Mouse (Mus musculus) embryonic facial prominence, embryonic 13.5 days (tissue): ENCODE data around the gene Prpsap1. TPM values are rescaled to one million over a fixed set of nuclear protein-coding genes. Genes with fewer than 3 reads are reported as not detected.

Experiments used
- ATAC-seq: fragments of 200-750 bp; cut with Nextera tagmentation; 2 replicates; pipeline ENCODE4 v1.8.0; 2017; ENCODE audit warnings: low read depth; ENCODE audit not compliant: insufficient number of reproducible peaks, insufficient read depth, low FRiP score, low TSS enrichment
- H3K27ac ChIP-seq: fragments of 300-500 bp; sonication (generic); 2 replicates; pipeline ENCODE4 v1.5.1; 2015; ENCODE audit warnings: moderate library complexity, mild to moderate bottlenecking, inconsistent platforms
- H3K27me3 ChIP-seq: fragments of 300-500 bp; sonication (generic); 2 replicates; pipeline ENCODE4 v1.6.1; 2015; ENCODE audit warnings: mild to moderate bottlenecking, inconsistent platforms
- H3K36me3 ChIP-seq: fragments of 300-500 bp; sonication (generic); 2 replicates; pipeline ENCODE4 v1.6.1; 2015; ENCODE audit warnings: mild to moderate bottlenecking, inconsistent platforms
- H3K4me1 ChIP-seq: fragments of 300-500 bp; sonication (generic); 2 replicates; pipeline ENCODE4 v1.6.1; 2015; ENCODE audit warnings: inconsistent platforms
- H3K4me2 ChIP-seq: fragments of 300-500 bp; sonication (generic); 2 replicates; pipeline ENCODE4 v1.6.1; 2015; ENCODE audit warnings: moderate library complexity, mild to moderate bottlenecking, inconsistent platforms
- H3K4me3 ChIP-seq: fragments of 300-500 bp; sonication (generic); 2 replicates; pipeline ENCODE4 v1.5.1; 2015; ENCODE audit warnings: mild to moderate bottlenecking, inconsistent platforms
- H3K9ac ChIP-seq: fragments of 300-500 bp; sonication (generic); 2 replicates; pipeline ENCODE4 v1.6.1; 2015; ENCODE audit warnings: mild to moderate bottlenecking, inconsistent platforms
- H3K9me3 ChIP-seq: fragments of 300-500 bp; sonication (generic); 2 replicates; pipeline ENCODE4 v1.6.1; 2016; ENCODE audit warnings: inconsistent platforms
- WGBS: fragments of 180-500 bp; shearing (Covaris S2); methylation state at CpG from one replicate; pipeline ENCODE4 v1.1.7; 2015; ENCODE audit warnings: mixed read lengths; 5-methylcytosine and 5-hydroxymethylcytosine counted together
- polyA plus RNA-seq: library from polyadenylated mRNA; unstranded; fragments of >200 nt; fragmentation: Nextera tagmentation; extraction: Ambion mirVana; gene quantifications from 2 replicates; pipeline ENCODE4 v1.2.1, GENCODE M21; 2015

The Prpsap1 gene
- polyA plus RNA-seq = 186 and 193 TPM in 2 replicates

DNA sequence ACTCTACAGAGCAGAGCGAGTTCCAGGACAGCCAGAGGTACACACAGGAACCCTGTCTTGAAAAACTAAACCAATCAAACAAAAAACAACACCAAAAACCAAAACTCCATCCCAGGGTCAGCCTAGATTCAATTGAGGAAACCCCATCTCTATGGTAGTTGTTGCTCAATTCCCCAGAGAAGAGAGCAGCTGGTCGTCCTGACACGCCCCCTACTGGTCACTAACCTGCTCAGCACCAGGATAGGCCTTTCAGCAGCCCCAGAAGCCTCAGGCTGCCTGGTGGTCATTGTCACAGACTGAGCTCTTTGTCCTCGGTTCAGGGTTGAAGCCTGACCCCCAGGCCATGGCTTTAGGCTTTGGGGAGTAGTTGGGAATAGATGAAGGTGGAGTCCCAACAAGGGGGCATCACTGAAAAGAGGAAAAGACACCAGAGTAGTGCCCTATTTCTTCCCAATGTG is at the start of gene Prpsap1:
TSS of gene Prpsap1 (minus strand) at position 408 of the 458 bp plus-strand sequence.
- no peaks in the 10 kb centered on the region for H3K36me3 ChIP-seq
- H3K4me1 ChIP-seq = peaks cover 17% of the 10 kb centered on the region
- H3K4me3 ChIP-seq = no peak within 1 kb of the TSS
- WGBS = 21% methylated on average over 4 of the region's 4 CpGs
- no peaks in the 10 kb centered on the region for H3K9me3 ChIP-seq
- ATAC-seq = no peak
- 0 out of 2 replicates have a peak within 1 kb of the TSS, but pooled peaks have one; percentile 27 for H3K9ac ChIP-seq
- H3K27me3 ChIP-seq = no peaks in the 10 kb centered on the region
- no peak within 1 kb of the TSS for H3K4me2 ChIP-seq
- no peak within 1 kb of the TSS for H3K27ac ChIP-seq

DNA sequence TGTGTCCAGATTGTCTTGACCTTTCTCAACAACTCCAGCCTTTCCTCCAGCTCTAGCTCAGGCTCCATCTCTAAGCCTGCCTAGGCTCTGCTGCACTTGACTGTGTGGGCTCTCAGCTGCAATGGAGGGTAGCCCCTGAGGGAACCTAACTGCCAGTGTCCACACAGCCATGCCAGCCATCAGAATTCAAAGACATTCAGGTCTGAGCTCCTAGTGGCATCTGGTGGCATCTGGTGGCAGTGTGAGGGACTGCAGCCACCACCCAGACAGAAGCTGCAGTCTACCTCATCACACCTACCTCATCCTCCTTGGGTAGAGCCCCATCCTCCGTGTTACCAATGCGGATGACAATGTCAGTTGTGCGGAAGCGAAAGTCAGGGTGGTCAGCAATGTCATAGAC is 49.1 kb upstream of the Prpsap1 start:
- Histone ChIP-seq H3K27ac (no peak overlapping the region), H3K36me3 (peaks cover 99% of the 10 kb centered on the region), H3K27me3 (no peaks in the 10 kb centered on the region), H3K4me2 (no peak overlapping the region), H3K9ac (no peak overlapping the region), H3K4me1 (no peaks in the 10 kb centered on the region), H3K4me3 (no peak overlapping the region), H3K9me3 (no peaks in the 10 kb centered on the region)
- WGBS = 84% methylated on average over 4 of the region's 4 CpGs
- no peak for ATAC-seq

DNA sequence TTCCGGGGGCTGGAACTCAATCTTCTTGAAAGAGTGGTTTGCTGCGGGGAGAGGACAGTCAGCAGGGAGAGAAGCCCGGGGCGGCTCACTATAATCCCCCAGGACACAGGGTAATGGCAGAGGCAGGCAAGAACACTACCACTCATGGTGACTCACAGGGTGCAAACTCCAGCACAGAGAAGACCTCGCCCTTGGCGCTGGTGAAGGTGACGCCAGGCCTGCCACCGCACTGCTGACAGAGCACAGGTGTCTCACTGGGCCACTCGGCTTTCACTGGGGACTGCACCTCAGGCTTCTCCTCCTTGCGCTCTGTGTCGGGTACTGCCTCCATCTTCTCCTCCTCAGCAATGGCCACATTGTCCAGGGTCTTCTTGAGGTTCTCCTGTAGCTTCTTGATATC is 47.2 kb upstream of the Prpsap1 start:
- Histone ChIP-seq H3K4me3 (no peak overlapping the region), H3K27me3 (no peaks in the 10 kb centered on the region), H3K27ac (no peak overlapping the region), H3K4me1 (no peaks in the 10 kb centered on the region), H3K36me3 (peaks cover 91% of the 10 kb centered on the region), H3K4me2 (no peak overlapping the region), H3K9ac (no peak overlapping the region), H3K9me3 (no peaks in the 10 kb centered on the region)
- ATAC-seq = no peak
- 93% methylated on average over 11 of the region's 11 CpGs for WGBS

DNA sequence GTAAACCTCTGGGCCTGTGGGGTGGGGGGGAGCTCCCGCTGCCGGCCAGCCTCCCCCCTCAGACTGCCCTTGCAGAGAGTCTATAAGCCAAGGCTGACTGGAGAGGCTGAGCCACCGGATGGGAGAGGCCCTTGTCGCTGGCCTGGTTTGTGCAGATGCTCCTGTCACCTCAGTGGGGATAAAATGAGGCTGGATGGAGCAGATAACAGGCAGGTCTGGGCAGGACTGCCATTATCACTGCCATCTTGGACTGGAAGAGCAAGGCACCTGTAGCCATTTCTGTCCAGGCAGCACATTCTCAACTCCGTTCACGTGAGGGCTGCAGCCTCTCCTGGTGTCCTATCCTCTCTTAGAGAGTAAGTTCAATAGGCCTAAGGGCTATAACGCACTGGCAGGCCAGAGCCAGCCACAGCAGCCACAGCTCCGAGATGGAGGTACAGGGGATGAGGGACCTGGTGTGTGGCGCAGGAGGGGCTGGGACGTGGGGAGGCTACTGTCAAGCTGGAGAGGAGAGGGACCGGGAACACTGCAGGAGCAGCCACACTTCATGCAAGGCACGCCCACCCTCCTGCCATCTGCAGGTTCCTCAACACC is 44.2 kb upstream of the Prpsap1 start:
- Histone ChIP-seq H3K27me3 (peaks cover 16% of the 10 kb centered on the region), H3K4me1 (peaks cover 10% of the 10 kb centered on the region), H3K36me3 (peaks cover 62% of the 10 kb centered on the region), H3K4me2 (no peak overlapping the region), H3K4me3 (no peak overlapping the region), H3K9ac (no peak overlapping the region), H3K27ac (no peak overlapping the region), H3K9me3 (no peaks in the 10 kb centered on the region)
- 66% methylated on average over 12 of the region's 12 CpGs for WGBS
- no peak for ATAC-seq

DNA sequence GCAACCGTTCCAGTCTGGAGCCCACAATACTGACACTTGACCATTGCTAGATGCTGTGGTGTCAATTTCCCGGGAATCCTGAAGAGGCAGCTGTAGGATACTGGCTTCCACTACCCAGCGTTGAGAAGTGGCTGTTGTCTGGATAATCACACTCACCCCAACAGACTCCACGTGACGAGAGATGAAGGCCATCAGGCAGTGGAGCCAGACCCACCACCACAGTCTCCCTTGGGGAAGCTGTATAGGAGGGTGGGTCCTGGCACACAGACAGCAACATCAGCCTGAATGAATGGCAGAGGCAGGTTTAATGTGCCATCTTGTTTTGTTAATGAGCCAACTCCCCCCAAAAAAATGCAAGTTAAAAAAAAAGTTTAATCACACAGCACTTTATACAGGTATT is 43.4 kb upstream of the Prpsap1 start:
- Histone ChIP-seq H3K4me1 (peaks cover 17% of the 10 kb centered on the region), H3K4me3 (no peak overlapping the region), H3K9me3 (no peaks in the 10 kb centered on the region), H3K4me2 (no peak overlapping the region), H3K9ac (no peak overlapping the region), H3K36me3 (peaks cover 53% of the 10 kb centered on the region), H3K27ac (no peak overlapping the region), H3K27me3 (peaks cover 24% of the 10 kb centered on the region)
- 67% methylated on average over 5 of the region's 5 CpGs for WGBS
- ATAC-seq = no peak

DNA sequence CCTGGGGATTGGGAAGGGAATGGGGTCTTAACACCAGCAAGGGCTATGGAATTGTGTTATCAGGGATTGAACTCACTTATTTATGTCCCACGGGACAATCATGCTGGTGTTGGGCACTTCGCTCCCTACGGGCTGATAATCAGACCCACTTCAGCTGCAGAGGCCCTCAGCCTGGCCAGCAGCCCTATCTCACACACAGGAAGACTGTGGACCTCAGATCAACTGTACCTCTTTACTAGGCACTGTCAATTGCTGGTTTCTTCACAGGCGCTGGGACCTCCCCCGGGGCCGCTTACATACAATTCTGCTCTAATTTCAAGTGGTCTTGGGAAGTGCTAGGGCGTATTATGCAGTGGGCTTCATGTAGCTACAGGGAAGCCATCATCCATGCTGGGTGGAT is 42.7 kb upstream of the Prpsap1 start:
- H3K9me3 ChIP-seq = no peaks in the 10 kb centered on the region
- no peak overlapping the region for H3K4me3 ChIP-seq
- peaks cover 46% of the 10 kb centered on the region for H3K36me3 ChIP-seq
- H3K4me2 ChIP-seq = no peak overlapping the region
- no peak for ATAC-seq
- no peak overlapping the region for H3K9ac ChIP-seq
- 88% methylated on average over 7 of the region's 7 CpGs for WGBS
- peaks cover 31% of the 10 kb centered on the region for H3K27me3 ChIP-seq
- no peak overlapping the region for H3K27ac ChIP-seq
- peaks cover 24% of the 10 kb centered on the region for H3K4me1 ChIP-seq

DNA sequence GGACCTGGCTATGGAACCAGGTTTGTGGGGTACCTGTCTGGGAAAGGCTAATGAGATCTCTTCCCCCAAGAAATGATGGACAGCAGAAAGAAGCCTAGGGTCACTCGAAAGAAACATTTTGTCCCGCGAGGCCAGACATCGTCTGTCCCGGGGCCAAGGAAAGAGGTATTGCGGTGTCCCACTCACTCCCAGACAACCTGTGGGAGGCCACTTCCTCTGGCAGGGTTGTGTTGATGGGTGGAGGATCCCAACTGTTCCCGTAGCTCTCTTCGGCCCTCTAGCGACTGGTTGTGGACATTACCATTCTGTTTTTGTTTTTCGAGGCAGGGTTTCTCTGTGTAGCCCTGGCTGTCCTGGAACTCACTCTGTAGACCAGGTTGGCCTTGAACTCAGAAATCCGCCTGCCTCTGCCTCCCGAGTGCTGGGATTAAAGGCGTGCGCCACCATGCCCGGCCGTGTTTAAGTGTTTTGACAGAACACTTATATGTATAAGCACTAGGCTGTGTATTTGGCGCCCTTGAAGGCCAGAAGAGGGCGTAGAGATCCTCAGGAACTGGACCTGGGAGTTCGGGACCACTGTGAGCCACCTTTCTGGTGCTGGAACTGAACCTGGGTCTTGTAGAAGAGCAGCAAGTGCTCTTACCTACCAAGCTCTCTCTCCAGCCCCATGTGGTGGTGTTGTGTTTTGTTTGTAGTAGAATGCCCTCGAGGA is 40.3 kb upstream of the Prpsap1 start:
- H3K9ac ChIP-seq = peak overlapping the region; percentile 68
- no peak for ATAC-seq

DNA sequence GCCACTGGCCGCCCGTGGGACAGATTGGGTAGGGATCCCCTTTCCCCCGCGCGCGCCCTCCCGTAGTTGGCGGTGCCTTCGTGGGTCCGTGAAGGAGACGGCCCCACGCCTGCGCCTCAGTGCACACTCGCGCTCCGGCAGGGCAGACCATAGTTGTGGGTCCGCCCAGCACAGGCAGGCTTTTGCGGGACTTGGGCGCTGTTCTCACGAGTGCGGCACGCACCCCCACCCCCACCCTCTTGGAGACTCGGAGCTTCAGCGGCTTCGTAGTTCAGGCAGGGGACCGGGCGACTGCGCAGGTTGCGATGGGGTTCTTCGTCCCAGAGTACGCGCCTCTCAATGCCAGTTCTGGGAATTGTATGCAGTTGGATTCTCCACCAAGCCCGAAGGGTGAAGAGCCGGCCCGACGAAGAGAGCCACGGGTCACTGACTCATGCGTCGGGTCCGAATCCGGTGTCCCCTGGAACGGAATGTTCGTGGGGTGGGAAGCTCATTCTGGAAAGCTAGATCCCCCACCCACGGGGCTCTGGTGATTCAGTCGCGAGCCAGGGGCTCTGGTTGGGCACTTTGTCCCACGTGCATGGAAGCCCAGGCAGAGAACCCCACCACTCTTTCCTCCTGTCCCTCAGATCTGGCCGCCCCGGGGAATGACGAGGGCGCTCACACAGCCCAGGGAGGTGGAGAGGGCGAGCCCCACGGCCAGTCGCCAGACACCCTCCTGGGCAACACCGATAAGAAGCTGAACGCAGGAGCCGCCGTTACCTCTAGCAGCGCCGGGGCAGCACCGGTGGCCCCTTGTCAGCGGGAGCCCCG is 39.5 kb upstream of the Prpsap1 start:
- Histone ChIP-seq H3K27ac (no peak overlapping the region), H3K4me3 (peak overlapping the region; percentile 57), H3K9ac (peak overlapping the region; percentile 68), H3K4me1 (peaks cover 44% of the 10 kb centered on the region), H3K27me3 (peaks cover 53% of the 10 kb centered on the region), H3K36me3 (peaks cover 15% of the 10 kb centered on the region), H3K9me3 (no peaks in the 10 kb centered on the region), H3K4me2 (peak overlapping the region; percentile 98)
- peak; percentile 22 for ATAC-seq
- WGBS = under 1% methylated on average over 63 of the region's 63 CpGs

More for the DNA sequence above, 40.3 kb upstream of the Prpsap1 start:
- Histone ChIP-seq H3K27me3 (peaks cover 53% of the 10 kb centered on the region), H3K4me1 (peaks cover 44% of the 10 kb centered on the region), H3K4me3 (peak overlapping the region; percentile 57), H3K36me3 (peaks cover 22% of the 10 kb centered on the region), H3K4me2 (peak overlapping the region; percentile 98), H3K9me3 (no peaks in the 10 kb centered on the region), H3K27ac (no peak overlapping the region)
- WGBS = 16% methylated on average over 20 of the region's 20 CpGs

DNA sequence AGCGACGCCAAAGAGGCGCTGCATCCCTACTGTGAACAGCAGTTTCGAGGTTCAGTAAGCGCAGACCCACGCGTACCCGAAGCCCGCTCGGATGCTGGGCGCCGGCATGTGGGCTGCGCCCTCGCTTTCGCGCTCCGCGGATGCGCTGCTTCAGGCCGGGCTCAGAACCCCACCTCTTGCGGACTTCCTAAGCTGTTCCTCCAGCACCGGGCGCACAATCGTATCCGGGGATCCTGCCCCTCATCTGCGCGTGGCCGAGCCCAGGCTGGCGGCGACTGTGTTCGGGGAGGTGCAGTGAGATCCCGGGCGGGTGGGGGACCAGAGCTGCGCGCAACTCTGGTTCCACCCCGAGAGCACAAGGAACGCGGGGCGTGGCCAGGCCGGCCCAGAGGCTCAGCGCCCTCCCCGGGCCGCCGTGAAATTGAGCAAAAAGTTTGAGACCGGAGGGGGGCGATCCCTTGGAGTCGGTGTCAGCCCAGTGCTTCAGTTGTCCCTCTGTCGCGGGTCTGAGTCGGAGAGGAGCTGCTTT is 38.9 kb upstream of the Prpsap1 start:
- Histone ChIP-seq H3K4me2 (peak overlapping the region; percentile 98), H3K9me3 (no peaks in the 10 kb centered on the region), H3K36me3 (peaks cover 8% of the 10 kb centered on the region), H3K4me1 (peaks cover 44% of the 10 kb centered on the region), H3K9ac (peak overlapping the region; percentile 68), H3K4me3 (peak overlapping the region; percentile 57), H3K27me3 (peaks cover 53% of the 10 kb centered on the region), H3K27ac (0 out of 2 replicates have a peak overlapping the region, but pooled peaks have one; percentile 11)
- under 1% methylated on average over 49 of the region's 50 CpGs for WGBS
- ATAC-seq = peak; percentile 45; the same call in 1 of the 2 replicates

DNA sequence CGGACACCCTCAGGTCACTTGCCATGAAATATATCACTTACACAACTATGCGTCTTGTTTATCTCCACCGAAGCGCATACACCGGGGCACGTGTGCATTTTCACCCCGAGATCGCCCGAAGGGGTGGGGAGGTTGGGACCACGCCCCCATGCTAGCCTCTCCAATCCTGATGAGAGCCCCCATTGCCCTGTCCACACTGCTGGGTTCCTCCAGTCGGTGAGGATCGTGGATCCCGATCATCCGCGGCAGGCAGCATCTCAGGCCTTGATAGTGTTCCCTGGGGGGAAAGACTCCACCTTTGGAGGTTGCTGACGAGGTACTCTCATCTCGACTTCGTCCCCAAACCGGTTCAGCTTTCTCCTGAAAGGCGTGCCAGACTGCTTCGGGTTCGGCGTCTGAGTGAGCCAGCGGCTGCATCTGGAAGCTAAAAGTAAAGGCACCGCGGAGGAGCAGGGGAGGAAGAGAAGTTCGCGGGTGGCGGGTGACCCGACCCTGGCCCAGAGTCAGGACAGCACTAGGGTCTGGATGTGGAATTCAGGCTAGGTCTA is 38.3 kb upstream of the Prpsap1 start:
- Histone ChIP-seq H3K9me3 (no peaks in the 10 kb centered on the region), H3K27me3 (peaks cover 53% of the 10 kb centered on the region), H3K9ac (peak overlapping the region; percentile 68), H3K27ac (0 out of 2 replicates have a peak overlapping the region, but pooled peaks have one; percentile 11), H3K4me3 (peak overlapping the region; percentile 57), H3K4me2 (peak overlapping the region; percentile 98), H3K36me3 (peaks cover 5% of the 10 kb centered on the region), H3K4me1 (peaks cover 44% of the 10 kb centered on the region)
- ATAC-seq = no peak
- WGBS = under 1% methylated on average over 30 of the region's 30 CpGs
